Mouse (Mus musculus) erythroblast, adult 5-6 weeks (primary cell): ENCODE results near the gene Ankrd44. TPM values are rescaled to one million over a fixed set of nuclear protein-coding genes. Genes with fewer than 3 reads are reported as not detected.

Experiments
- ATAC-seq: replicated peaks from 2 replicates; pipeline ENCODE4 v1.8.0; 2016; ENCODE audit warnings: moderate number of reproducible peaks, mild to moderate bottlenecking, moderate TSS enrichment, inconsistent platforms; ENCODE audit not compliant: poor library complexity, low FRiP score, severe bottlenecking
- total RNA-seq, 2 experiments: library from RNA; stranded (forward) in 1 of 2; stranded (reverse) in 1 of 2; fragments of 150-400 nt in 1 of 2; fragments of 200-764, 138-1000 nt in 1 of 2; gene quantifications; 2 replicates each; pipeline versions ENCODE4 v1.2.3 to v1.2.4; 2015 to 2017; ENCODE audit warnings: low replicate concordance in 2 of 2

Gene Ankrd44
- total RNA-seq, 2 experiments from 2014 or later: 26.7 to 41.7 TPM

DNA sequence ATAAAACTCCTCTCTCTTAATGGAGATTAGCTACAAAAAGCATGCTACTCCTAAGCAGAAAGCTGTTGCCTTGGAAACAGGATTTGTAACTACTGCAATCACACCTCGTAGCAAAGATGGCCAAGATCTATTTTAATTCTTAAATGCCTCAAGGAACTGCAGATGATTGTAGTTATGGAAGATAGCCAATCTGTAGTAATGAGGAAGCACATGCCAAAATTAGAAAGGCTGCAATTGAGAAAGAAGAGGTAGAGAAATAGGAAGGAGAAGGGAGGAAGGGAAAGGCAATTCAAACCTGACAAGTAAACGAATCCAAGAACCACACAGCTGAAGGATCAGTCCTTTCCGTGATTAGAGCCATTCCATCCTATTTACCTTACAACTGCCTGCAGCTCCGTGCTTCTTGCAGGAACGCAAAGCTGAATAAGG is 27.5 kb downstream of the Ankrd44 start:
- ATAC-seq: no peak

DNA sequence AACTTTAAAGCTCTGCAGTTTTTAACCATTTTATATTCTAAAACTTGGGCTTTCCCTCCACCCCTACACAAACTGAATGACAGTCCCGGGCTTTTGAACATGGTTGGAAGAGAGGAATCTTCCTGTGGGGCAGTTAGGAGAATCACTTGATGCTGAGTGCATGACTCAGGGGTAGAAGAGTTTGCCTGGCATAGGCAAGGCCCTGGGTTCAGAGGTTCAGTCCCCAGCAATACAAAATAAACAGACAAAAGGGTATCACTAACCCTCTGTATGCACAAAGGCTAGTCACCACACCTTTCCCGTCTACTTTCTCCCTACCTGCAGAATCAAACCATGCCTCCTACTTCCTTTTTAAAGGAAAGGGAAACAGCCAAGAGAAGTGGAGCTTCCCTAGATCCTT is 28.5 kb downstream of the Ankrd44 start:
- no peak for ATAC-seq

DNA sequence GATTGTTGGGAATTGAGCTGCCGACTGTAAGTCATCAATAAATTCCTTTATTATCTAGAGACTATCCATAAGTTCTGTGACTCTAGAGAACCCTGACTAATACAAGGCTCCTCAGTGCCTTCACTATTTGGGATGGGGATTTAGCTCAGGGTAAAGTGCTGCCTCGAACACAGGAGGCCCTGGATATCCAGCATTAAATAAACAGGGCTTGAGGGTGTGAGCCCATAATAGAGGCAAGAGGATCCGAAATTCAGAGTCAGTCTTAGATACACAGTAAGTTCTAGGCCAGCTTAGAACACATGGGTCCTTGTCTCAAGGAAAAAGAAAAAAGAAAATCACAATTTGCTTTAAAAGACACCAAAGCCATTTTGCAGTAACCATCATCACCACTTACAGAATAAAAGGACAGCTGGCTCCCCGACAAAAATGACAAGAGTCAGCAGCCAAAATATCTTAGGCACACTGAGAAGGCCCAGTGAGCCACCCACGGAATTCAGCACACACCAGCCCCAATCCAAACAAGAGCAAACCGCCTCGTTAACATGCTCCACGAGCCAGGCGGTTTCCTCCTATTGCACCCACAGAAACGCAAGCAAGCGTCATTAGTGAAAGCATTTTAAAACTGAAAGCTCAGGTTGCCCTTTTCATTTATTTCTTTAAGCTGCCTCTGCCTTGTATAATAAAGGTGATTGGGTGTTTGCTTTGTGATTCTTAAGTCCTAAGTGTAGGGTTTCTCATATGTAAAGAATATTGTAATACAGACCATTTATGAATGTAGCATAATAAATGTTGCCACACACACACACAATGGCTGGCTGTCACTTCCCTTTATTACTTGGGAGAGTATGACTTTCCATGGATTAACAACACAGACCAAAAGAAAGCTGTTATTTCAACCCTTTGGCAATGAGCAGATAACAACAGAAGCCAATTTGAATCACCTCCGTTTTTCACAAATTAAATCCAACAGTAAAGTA is 29.8 kb downstream of the Ankrd44 start:
- ATAC-seq: no peak

DNA sequence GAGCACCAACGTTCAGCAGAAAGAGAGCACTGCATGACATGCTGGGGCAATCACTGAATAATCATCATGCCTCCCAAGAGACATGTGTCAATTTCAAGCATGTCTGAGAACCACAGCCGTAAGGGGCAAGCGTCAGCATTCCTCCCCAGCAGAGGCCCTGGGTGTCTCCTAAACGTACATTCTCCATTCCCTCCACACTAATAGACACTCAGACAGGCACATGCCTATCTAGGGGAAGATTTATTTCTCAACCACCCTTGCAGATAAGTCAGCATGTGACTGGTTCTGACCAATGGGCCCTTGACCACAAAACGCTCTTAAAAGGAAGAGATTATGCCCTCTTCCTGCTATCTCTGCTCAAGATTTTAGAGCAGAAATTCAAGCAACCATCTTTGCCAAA is 37.7 kb downstream of the Ankrd44 start:
- no peak for ATAC-seq

- no peak for ATAC-seq
Measured at GRCm38 (mm10) chr1:54887873-54888272, 38.3 kb downstream of the Ankrd44 start.

DNA sequence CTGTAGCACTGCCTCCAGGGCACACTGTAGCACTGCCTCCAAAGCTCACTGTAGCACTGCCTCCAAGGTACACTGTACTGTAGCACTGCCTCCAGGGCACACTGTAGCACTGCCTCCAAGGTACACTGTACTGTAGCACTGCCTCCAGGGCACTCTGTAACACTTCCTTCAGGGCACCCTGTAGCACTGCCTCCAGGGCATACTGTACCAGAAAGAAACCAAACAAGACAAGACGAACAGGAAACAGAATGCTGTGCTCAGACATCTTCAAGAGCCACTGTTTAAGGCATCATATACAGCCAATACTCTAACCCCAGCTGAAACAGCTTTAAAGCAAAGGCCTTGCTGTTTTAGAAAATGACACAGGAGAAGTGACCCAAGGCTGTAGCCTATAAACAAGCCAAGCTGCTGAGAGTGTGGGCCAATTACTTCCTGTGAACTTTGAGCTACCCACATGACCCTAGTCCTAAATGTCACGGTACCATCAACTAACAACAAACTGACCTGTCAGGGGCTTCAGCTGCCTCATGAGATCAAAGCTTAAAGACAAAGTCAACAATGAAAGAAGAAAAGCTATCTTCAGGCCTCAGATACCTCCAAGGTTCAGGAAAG is 43.2 kb downstream of the Ankrd44 start:
- no peak for ATAC-seq

GRCm38 (mm10) chr1:54881523-54881922 is 44.7 kb downstream of the Ankrd44 start:
- ATAC-seq: no peak

DNA sequence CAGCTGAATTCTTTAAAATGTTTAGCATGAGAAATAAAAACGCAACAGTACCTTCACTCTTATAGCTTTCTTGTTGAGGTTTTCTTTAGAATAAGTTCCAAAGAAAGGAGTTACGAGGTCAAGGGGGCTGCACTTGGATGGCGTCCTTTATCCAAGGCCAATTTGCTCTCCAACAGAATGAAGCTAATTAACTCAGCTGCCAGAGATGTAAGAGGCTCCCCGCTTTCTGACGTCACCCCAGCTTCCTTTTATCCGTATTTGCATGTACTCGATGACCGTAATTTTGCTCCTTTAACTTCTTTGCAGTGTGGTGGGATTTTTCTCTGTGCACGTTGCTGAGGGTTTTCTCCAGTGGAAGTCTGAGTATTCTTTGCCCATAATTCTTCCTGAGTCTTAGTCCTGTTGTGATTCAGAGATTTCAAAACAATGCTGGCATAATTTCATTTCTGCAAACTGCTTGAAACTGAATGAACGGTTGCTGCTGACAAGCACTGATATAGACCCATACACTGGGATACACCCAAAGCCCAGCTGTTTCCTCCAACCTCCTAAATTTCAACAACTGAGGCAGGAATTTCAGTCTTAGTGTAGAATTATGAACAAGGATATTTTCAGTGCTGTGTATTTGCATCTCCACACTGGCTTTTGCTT is 48.6 kb downstream of the Ankrd44 start:
- no peak for ATAC-seq

- no peak for ATAC-seq
Measured at GRCm38 (mm10) chr1:54877014-54877413, 49.2 kb downstream of the Ankrd44 start.

DNA sequence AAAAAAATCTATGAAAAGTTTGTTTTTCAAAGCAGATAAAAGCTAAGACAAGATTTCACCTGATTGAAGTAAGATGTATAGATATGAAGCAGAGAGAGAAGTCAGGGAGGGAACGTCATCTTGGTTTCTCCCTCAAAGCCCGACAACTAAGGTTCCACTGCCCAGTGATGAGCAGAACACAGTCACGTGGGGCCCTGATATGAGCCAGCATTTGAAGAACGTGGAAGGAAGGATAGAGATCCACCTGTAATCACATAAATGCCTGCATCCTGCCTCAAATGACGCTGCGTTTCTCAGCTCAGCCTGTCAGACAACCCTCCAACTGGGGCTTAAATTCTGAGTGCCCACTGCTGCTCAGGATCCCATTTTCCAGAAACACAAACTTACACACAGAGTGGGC is 52.1 kb downstream of the Ankrd44 start:
- ATAC-seq: no peak

- no peak for ATAC-seq
Measured at GRCm38 (mm10) chr1:54872857-54873616, 53.1 kb downstream of the Ankrd44 start.

- ATAC-seq: no peak
Measured at GRCm38 (mm10) chr1:54871321-54871720, 54.9 kb downstream of the Ankrd44 start.

- ATAC-seq: no peak
Measured at GRCm38 (mm10) chr1:54870634-54871033, 55.6 kb downstream of the Ankrd44 start.

DNA sequence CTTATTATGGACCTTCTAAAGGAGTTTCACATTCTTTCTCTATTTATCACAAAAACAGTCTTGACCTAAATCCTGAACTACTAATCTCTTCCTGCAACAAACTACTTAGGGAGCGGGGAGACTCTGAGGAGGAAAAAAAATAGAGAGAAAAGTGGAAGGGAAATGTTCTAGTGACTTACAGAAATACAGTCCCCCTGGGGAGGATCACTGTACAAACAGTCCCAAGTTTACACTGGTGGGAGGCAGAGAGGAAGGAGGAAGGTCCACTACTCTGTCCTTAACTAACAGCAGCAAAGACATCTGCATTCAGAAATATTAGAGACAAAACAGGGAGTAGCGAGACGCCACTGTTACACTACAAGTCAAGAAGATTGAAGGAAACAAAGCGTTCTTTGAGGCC is 59.0 kb downstream of the Ankrd44 start:
- ATAC-seq: no peak

- no peak for ATAC-seq
Measured at GRCm38 (mm10) chr1:54866131-54866530, 60.1 kb downstream of the Ankrd44 start.

DNA sequence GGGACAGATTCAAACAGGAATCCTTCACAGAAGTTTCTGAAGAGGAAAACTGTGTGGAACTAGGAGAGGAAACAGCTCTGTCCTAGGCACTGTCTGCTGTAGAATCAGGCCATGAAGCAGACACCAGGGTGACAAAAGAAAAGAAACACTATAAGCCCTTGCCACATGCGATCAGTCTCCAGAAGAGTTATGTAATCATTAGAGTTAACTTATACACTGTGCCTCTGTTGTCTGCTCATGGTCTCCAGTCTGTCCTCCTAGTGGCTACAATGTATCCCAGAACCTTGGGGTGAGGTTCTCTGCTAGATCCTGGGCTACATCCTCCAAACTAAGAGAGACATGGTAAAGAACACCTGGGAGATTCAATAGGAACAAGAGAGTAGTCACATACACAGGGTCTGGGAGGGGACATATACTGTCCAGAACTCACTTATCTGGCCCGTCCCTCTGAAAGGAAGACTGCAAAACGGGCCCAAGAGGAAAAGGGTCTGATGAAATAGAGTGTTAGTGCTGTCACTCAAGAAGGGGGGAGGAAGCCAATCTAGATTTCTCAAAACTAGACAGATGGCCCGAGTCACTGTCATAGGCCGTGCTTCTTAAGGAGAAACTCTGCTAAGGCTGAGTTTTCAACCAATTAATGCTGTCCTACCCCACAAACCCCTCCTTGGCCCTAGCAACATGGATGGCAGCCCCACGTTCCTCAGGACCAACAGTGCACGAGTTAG is 61.1 kb downstream of the Ankrd44 start:
- no peak for ATAC-seq

GRCm38 (mm10) chr1:54860361-54860760 is 65.8 kb downstream of the Ankrd44 start:
- no peak for ATAC-seq

GRCm38 (mm10) chr1:54859876-54860275 is 66.3 kb downstream of the Ankrd44 start:
- ATAC-seq: no peak

- ATAC-seq: no peak
Measured at GRCm38 (mm10) chr1:54858898-54859297, 67.3 kb downstream of the Ankrd44 start.
